Mouse (Mus musculus) forebrain, embryonic 10.5 days (tissue): Measurements from ENCODE around the gene Map3k21. TPM values are rescaled to one million over a fixed set of nuclear protein-coding genes. Genes with fewer than 3 reads are reported as not detected.

Experiments used
- DNase-seq: peaks from one replicate; pipeline ENCODE4 v3.0.0-alpha.2; 2017; ENCODE audit warnings: low spot score; ENCODE audit errors: extremely low spot score
- H3K27ac ChIP-seq: fragments of 300-500 bp; sonication (generic); 2 replicates; pipeline ENCODE4 v1.5.1; 2016; ENCODE audit warnings: mild to moderate bottlenecking
- H3K27me3 ChIP-seq: fragments of 300-500 bp; sonication (generic); 2 replicates; pipeline ENCODE4 v1.6.1; 2016; ENCODE audit warnings: mild to moderate bottlenecking; ENCODE audit not compliant: poor library complexity, severe bottlenecking
- H3K36me3 ChIP-seq: fragments of 300-500 bp; sonication (generic); replicated peaks from 2 replicates; pipeline ENCODE4 v1.6.1; 2016; ENCODE audit warnings: mild to moderate bottlenecking, moderate library complexity
- H3K4me1 ChIP-seq: fragments of 300-500 bp; sonication (generic); 2 replicates; pipeline ENCODE4 v1.6.1; 2016
- H3K4me3 ChIP-seq: fragments of 300-500 bp; sonication (generic); 2 replicates; pipeline ENCODE4 v1.5.1; 2016; ENCODE audit warnings: mild to moderate bottlenecking, moderate library complexity
- H3K9me3 ChIP-seq: fragments of 300-500 bp; sonication (generic); 2 replicates; pipeline ENCODE4 v1.6.1; 2016; ENCODE audit warnings: mild to moderate bottlenecking, moderate library complexity
- WGBS: fragments of 180-500 bp; shearing (Covaris S2); methylation state at CpG from one replicate; pipeline ENCODE4 v1.1.7; 2016; 5-methylcytosine and 5-hydroxymethylcytosine counted together
- polyA plus RNA-seq: library from polyadenylated mRNA; unstranded; fragments of >200 nt; fragmentation: Nextera tagmentation; extraction: Ambion mirVana; gene quantifications from 2 replicates; pipeline ENCODE4 v1.2.1, GENCODE M21; 2016

The Map3k21 gene
- polyA plus RNA-seq, 1 experiment from 2014 or later, result not detected

- Histone ChIP-seq H3K36me3 (no peaks in the 10 kb centered on the region), H3K27ac (peak overlapping the region; percentile 53; the same call in 1 of the 2 replicates), H3K9me3 (no peaks in the 10 kb centered on the region), H3K4me3 (no peak overlapping the region), H3K27me3 (peaks cover 37% of the 10 kb centered on the region), H3K4me1 (peaks cover 17% of the 10 kb centered on the region)
- WGBS, result 63% methylated on average over 2 of the region's 2 CpGs
- DNase-seq, result no peak
Observed at GRCm38 (mm10) chr8:125987996-125988395, 77.7 kb downstream of the Map3k21 start.

DNA sequence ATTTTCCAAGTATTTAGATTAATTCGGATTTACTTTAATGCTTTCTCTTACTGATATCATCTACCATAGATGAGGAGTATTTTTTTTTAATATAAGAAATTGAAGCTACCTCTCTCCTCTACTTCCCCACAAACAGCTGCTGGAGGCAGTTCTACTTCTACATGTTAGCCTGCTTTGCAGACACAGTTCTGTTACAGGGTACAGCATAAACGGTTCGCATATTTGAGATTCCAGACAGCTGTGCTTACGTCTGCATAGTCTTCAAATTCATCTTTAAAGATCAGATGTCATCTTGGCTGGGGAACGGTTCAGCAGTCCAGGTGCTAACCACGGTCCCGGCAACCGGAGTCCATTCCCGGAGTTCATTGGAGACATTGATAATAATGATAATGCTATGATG lies 83.4 kb downstream of the Map3k21 start:
- Histone ChIP-seq H3K4me3 (no peak overlapping the region), H3K4me1 (peaks cover 41% of the 10 kb centered on the region), H3K27ac (no peak overlapping the region), H3K27me3 (peaks cover 82% of the 10 kb centered on the region), H3K9me3 (no peaks in the 10 kb centered on the region), H3K36me3 (no peaks in the 10 kb centered on the region)
- no peak for DNase-seq
- 78% methylated on average over 9 of the region's 9 CpGs for WGBS

DNA sequence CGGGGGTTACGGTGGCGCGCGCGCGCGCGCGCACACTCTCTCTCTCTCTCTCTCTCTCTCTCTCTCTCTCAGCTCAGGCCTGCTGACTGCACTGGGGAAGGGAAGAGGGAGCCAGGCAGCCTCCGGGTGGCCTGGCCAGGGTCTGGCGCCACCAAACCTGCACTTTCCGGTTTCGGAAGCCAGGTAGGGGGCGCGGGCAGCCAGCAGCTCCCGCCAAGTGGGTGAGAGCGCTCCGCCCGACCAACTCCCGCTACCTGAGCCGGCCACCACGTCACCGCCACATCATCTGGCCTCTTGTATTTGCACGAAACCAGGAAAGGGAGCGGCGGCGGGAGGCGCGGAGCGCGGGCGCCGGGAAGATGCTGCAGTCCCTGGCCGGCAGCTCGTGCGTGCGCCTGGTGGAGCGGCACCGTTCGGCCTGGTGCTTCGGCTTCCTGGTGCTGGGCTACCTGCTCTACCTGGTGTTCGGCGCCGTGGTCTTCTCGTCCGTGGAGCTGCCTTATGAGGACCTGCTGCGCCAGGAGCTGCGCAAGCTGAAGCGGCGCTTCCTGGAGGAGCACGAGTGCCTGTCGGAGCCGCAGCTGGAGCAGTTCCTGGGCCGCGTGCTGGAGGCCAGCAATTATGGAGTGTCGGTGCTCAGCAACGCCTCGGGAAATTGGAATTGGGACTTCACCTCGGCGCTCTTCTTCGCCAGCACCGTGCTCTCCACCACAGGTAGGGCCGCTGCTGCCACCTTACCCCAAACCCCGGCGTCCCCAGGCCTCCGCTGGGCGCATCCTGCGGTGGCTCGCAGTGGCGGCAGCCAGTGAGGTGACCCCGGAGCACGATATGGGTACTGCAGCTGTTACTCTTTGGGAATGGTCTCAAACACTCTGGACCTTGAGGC lies 85.1 kb downstream of the Map3k21 start, which contains the start of gene Kcnk1:
Gene Kcnk1 (plus strand): TSS at position 70 of the 886 bp plus-strand sequence.
- peaks cover 56% of the 10 kb centered on the region for H3K4me1 ChIP-seq
- H3K36me3 ChIP-seq, result no peaks in the 10 kb centered on the region
- peaks cover 76% of the 10 kb centered on the region for H3K27me3 ChIP-seq
- DNase-seq, result peak; percentile 67
- under 1% methylated on average over 73 of the region's 73 CpGs for WGBS
- peak within 1 kb of the TSS; percentile 65 for H3K4me3 ChIP-seq
- H3K27ac ChIP-seq, result peak within 1 kb of the TSS; percentile 83
- H3K9me3 ChIP-seq, result no peaks in the 10 kb centered on the region

GRCm38 (mm10) chr8:125996031-125996839 lies 86.0 kb downstream of the Map3k21 start:
- DNase-seq, result no peak
- Histone ChIP-seq H3K4me1 (peaks cover 56% of the 10 kb centered on the region), H3K4me3 (peak overlapping the region; percentile 65), H3K27ac (peak overlapping the region; percentile 83), H3K36me3 (no peaks in the 10 kb centered on the region), H3K27me3 (peaks cover 73% of the 10 kb centered on the region), H3K9me3 (no peaks in the 10 kb centered on the region)
- WGBS, result 10% methylated on average over 14 of the region's 14 CpGs

DNA sequence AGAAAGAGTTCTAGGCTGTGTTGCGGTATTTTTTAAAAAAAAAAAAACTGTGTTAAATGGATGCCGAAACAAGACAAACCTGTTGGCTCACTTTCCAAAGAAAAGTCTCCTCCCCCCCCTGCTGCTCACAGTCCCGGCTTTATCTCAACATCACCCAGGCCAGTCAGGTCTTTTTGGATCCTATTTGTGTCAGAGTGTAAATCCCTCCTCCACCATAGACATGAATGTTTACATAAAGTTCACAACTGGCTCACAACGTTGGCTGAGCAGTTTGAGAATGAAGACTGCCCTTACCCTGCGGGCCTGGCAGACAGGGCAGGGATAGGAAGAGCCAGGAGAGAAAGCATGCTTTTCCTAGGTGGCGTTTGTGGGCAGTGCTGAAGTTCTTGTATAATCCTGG lies 86.7 kb downstream of the Map3k21 start:
- Histone ChIP-seq H3K4me3 (peak overlapping the region; percentile 65), H3K4me1 (peaks cover 56% of the 10 kb centered on the region), H3K27me3 (peaks cover 73% of the 10 kb centered on the region), H3K36me3 (no peaks in the 10 kb centered on the region), H3K27ac (no peak overlapping the region), H3K9me3 (no peaks in the 10 kb centered on the region)
- WGBS, result 24% methylated on average over 6 of the region's 6 CpGs
- no peak for DNase-seq

Other genes with a start within 250 kb of the Map3k21 start
- 6.7 and 7.6 TPM in 2 replicates for gene Map10, start 240.6 kb upstream of the Map3k21 start, polyA plus RNA-seq
- 17.2 and 17.8 TPM in 2 replicates for gene Ntpcr, start 180.5 kb upstream of the Map3k21 start, polyA plus RNA-seq
- 0.15 TPM in 1 of 2 replicates, not detected in the other for gene Pcnx2, start 12.1 kb upstream of the Map3k21 start, polyA plus RNA-seq
- 11.0 and 12.3 TPM in 2 replicates for gene Kcnk1, start 84.7 kb downstream of the Map3k21 start, polyA plus RNA-seq